Mouse (Mus musculus): ENCODE data around the gene Dcbld1. TPM values are rescaled to one million over a fixed set of nuclear protein-coding genes. Genes with fewer than 3 reads are reported as not detected.
"Not testable (repeated sequence)": the region's sequence is repeated elsewhere in the genome, so short reads cannot be mapped to it uniquely, and the experiment has no call there.

The Dcbld1 gene
- polyA plus RNA-seq, 1 experiment from 2014 or later = 19.5 TPM

GRCm38 (mm10) chr10:52264162-52264561 lies 30.7 kb downstream of the Dcbld1 start:
- Histone ChIP-seq H3K27ac (replicated peaks) (no peak overlapping the region), H3K9me3 (replicated peaks) (no peaks in the 10 kb centered on the region), H3K4me3 (replicated peaks) (no peak overlapping the region), H3K4me1 (no peaks in the 10 kb centered on the region), H3K27me3 (no peaks in the 10 kb centered on the region), H3K9ac (no peak overlapping the region), H3K36me3 (peaks cover 11% of the 10 kb centered on the region; the same call in 1 of the 2 replicates), H3K4me2 (replicated peaks) (no peak overlapping the region)
- no peak for ATAC-seq (ENCODE audit: insufficient number of reproducible peaks, low FRiP score, low TSS enrichment, low read depth)
- 91% methylated on average over 5 of the region's 5 CpGs for WGBS

- Histone ChIP-seq H3K36me3 (peaks cover 7% of the 10 kb centered on the region; the same call in 1 of the 2 replicates), H3K27ac (replicated peaks) (no peak overlapping the region), H3K4me3 (replicated peaks) (no peak overlapping the region), H3K9me3 (replicated peaks) (no peaks in the 10 kb centered on the region), H3K4me1 (peaks cover under 1% of the 10 kb centered on the region; the same call in 1 of the 2 replicates), H3K9ac (no peak overlapping the region), H3K27me3 (no peaks in the 10 kb centered on the region), H3K4me2 (replicated peaks) (no peak overlapping the region)
- ATAC-seq (ENCODE audit: insufficient number of reproducible peaks, low FRiP score, low TSS enrichment, low read depth) = no peak
- 82% methylated on average over 5 of the region's 5 CpGs for WGBS
Observed at GRCm38 (mm10) chr10:52268879-52269278, 35.5 kb downstream of the Dcbld1 start.

- no peaks in the 10 kb centered on the region for H3K27me3 ChIP-seq
- H3K36me3 ChIP-seq = no peaks in the 10 kb centered on the region
- ATAC-seq (ENCODE audit: insufficient number of reproducible peaks, low FRiP score, low TSS enrichment, low read depth) = no peak
- WGBS = 91% methylated on average over 5 of the region's 5 CpGs
- no peak overlapping the region for H3K4me3 ChIP-seq (replicated peaks)
- H3K4me2 ChIP-seq (replicated peaks) = no peak overlapping the region
- peaks cover 3% of the 10 kb centered on the region; the same call in 1 of the 2 replicates for H3K4me1 ChIP-seq
- no peak overlapping the region for H3K27ac ChIP-seq (replicated peaks)
- H3K9me3 ChIP-seq (replicated peaks) = no peaks in the 10 kb centered on the region
- H3K9ac ChIP-seq = no peak overlapping the region
Observed at GRCm38 (mm10) chr10:52271385-52271784, 38.0 kb downstream of the Dcbld1 start.

GRCm38 (mm10) chr10:52273012-52273411 lies 39.6 kb downstream of the Dcbld1 start:
- H3K36me3 ChIP-seq = no peaks in the 10 kb centered on the region
- no peak overlapping the region for H3K9ac ChIP-seq
- no peak overlapping the region for H3K4me3 ChIP-seq (replicated peaks)
- 69% methylated on average over 2 of the region's 2 CpGs for WGBS
- H3K27ac ChIP-seq (replicated peaks) = no peak overlapping the region
- no peaks in the 10 kb centered on the region for H3K9me3 ChIP-seq (replicated peaks)
- no peaks in the 10 kb centered on the region for H3K27me3 ChIP-seq
- H3K4me1 ChIP-seq = peaks cover 3% of the 10 kb centered on the region; the same call in 1 of the 2 replicates
- no peak for ATAC-seq (ENCODE audit: insufficient number of reproducible peaks, low FRiP score, low TSS enrichment, low read depth)
- H3K4me2 ChIP-seq (replicated peaks) = no peak overlapping the region

GRCm38 (mm10) chr10:52274001-52274909 lies 40.8 kb downstream of the Dcbld1 start:
- Histone ChIP-seq H3K9ac (no peak overlapping the region), H3K4me2 (replicated peaks) (no peak overlapping the region), H3K9me3 (replicated peaks) (no peaks in the 10 kb centered on the region), H3K4me3 (replicated peaks) (no peak overlapping the region), H3K27ac (replicated peaks) (peak overlapping the region; percentile 22; the same call in 1 of the 2 replicates), H3K4me1 (peaks cover 3% of the 10 kb centered on the region; the same call in 1 of the 2 replicates), H3K36me3 (no peaks in the 10 kb centered on the region), H3K27me3 (no peaks in the 10 kb centered on the region)
- 36% methylated on average over 8 of the region's 8 CpGs for WGBS
- peak; percentile 39; the same call in 1 of the 2 replicates for ATAC-seq (ENCODE audit: insufficient number of reproducible peaks, low FRiP score, low TSS enrichment, low read depth)

- Histone ChIP-seq H3K4me1 (peaks cover 3% of the 10 kb centered on the region; the same call in 1 of the 2 replicates), H3K27ac (replicated peaks) (peak overlapping the region; percentile 22; the same call in 1 of the 2 replicates), H3K4me2 (replicated peaks) (no peak overlapping the region), H3K4me3 (replicated peaks) (no peak overlapping the region), H3K27me3 (no peaks in the 10 kb centered on the region), H3K36me3 (no peaks in the 10 kb centered on the region), H3K9me3 (replicated peaks) (no peaks in the 10 kb centered on the region), H3K9ac (no peak overlapping the region)
- no peak for ATAC-seq (ENCODE audit: insufficient number of reproducible peaks, low FRiP score, low TSS enrichment, low read depth)
- WGBS = 51% methylated on average over 15 of the region's 15 CpGs
Observed at GRCm38 (mm10) chr10:52274910-52275604, 41.6 kb downstream of the Dcbld1 start.

- no peaks in the 10 kb centered on the region for H3K27me3 ChIP-seq
Observed at GRCm38 (mm10) chr10:52276579-52276978, 43.2 kb downstream of the Dcbld1 start.

GRCm38 (mm10) chr10:52277564-52277963 lies 44.1 kb downstream of the Dcbld1 start:
- not testable (repeated sequence) for H3K9me3 ChIP-seq (replicated peaks); H3K4me3 ChIP-seq (replicated peaks); H3K27ac ChIP-seq (replicated peaks); H3K4me1 ChIP-seq; H3K4me2 ChIP-seq (replicated peaks); ATAC-seq (ENCODE audit: insufficient number of reproducible peaks, low FRiP score, low TSS enrichment, low read depth); H3K27me3 ChIP-seq; H3K36me3 ChIP-seq; H3K9ac ChIP-seq
- 86% methylated on average over 8 of the region's 8 CpGs for WGBS

More at GRCm38 (mm10) chr10:52276579-52276978, 43.2 kb downstream of the Dcbld1 start:
- Histone ChIP-seq H3K9me3 (replicated peaks) (no peaks in the 10 kb centered on the region), H3K27ac (replicated peaks) (no peak overlapping the region), H3K4me1 (peaks cover 3% of the 10 kb centered on the region; the same call in 1 of the 2 replicates), H3K36me3 (no peaks in the 10 kb centered on the region), H3K4me2 (replicated peaks) (no peak overlapping the region), H3K9ac (no peak overlapping the region), H3K4me3 (replicated peaks) (no peak overlapping the region)
- ATAC-seq (ENCODE audit: insufficient number of reproducible peaks, low FRiP score, low TSS enrichment, low read depth) = no peak
- 93% methylated on average over 3 of the region's 3 CpGs for WGBS

GRCm38 (mm10) chr10:52278011-52278434 lies 44.6 kb downstream of the Dcbld1 start:
- WGBS = 56% methylated on average over 9 of the region's 9 CpGs
- no peaks in the 10 kb centered on the region for H3K27me3 ChIP-seq
- no peak overlapping the region for H3K27ac ChIP-seq (replicated peaks)
- peaks cover 3% of the 10 kb centered on the region; the same call in 1 of the 2 replicates for H3K4me1 ChIP-seq
- no peak overlapping the region for H3K9ac ChIP-seq
- no peaks in the 10 kb centered on the region for H3K36me3 ChIP-seq
- no peak for ATAC-seq (ENCODE audit: insufficient number of reproducible peaks, low FRiP score, low TSS enrichment, low read depth)
- H3K4me2 ChIP-seq (replicated peaks) = no peak overlapping the region
- no peak overlapping the region for H3K4me3 ChIP-seq (replicated peaks)
- H3K9me3 ChIP-seq (replicated peaks) = no peaks in the 10 kb centered on the region

- no peaks in the 10 kb centered on the region for H3K36me3 ChIP-seq
- no peaks in the 10 kb centered on the region for H3K27me3 ChIP-seq
- ATAC-seq (ENCODE audit: insufficient number of reproducible peaks, low FRiP score, low TSS enrichment, low read depth) = no peak
- no peak overlapping the region for H3K4me2 ChIP-seq (replicated peaks)
- no peak overlapping the region for H3K9ac ChIP-seq
- no peak overlapping the region for H3K4me3 ChIP-seq (replicated peaks)
- H3K4me1 ChIP-seq = peaks cover 3% of the 10 kb centered on the region; the same call in 1 of the 2 replicates
- WGBS = 58% methylated on average over 3 of the region's 3 CpGs
- H3K9me3 ChIP-seq (replicated peaks) = no peaks in the 10 kb centered on the region
- H3K27ac ChIP-seq (replicated peaks) = no peak overlapping the region
Observed at GRCm38 (mm10) chr10:52278866-52279265, 45.4 kb downstream of the Dcbld1 start.

- no peak overlapping the region for H3K4me2 ChIP-seq (replicated peaks)
- 78% methylated on average over 4 of the region's 4 CpGs for WGBS
- no peaks in the 10 kb centered on the region for H3K27me3 ChIP-seq
- no peak overlapping the region for H3K27ac ChIP-seq (replicated peaks)
- no peak for ATAC-seq (ENCODE audit: insufficient number of reproducible peaks, low FRiP score, low TSS enrichment, low read depth)
- H3K9ac ChIP-seq = no peak overlapping the region
- peaks cover 4% of the 10 kb centered on the region; the same call in 1 of the 2 replicates for H3K36me3 ChIP-seq
- no peak overlapping the region for H3K4me3 ChIP-seq (replicated peaks)
- H3K4me1 ChIP-seq = no peaks in the 10 kb centered on the region
- H3K9me3 ChIP-seq (replicated peaks) = no peaks in the 10 kb centered on the region
Observed at GRCm38 (mm10) chr10:52279876-52280275, 46.5 kb downstream of the Dcbld1 start.
